Mouse (Mus musculus): ENCODE results near the gene Cited2. TPM values are rescaled to one million over a fixed set of nuclear protein-coding genes. Genes with fewer than 3 reads are reported as not detected.
A peak's percentile ranks its signal among the peaks of the same experiment; 100 is the strongest.

The Cited2 gene
- total RNA-seq (2022): 10 to 100 TPM; 30.2 to 66.6 (median 41.0) TPM

GRCm38 (mm10) chr10:17722653-17723410 lies at the start of gene Cited2:
Gene Cited2, plus strand, starts transcription at chr10:17723218.
- DNase-seq (ENCODE audit: low spot score in 2 of 2): peak; percentile 96

GRCm38 (mm10) chr10:17674454-17674853 lies 48.6 kb upstream of the Cited2 start:
- no peak for DNase-seq (ENCODE audit: low spot score in 2 of 2)

GRCm38 (mm10) chr10:17674869-17675268 lies 48.1 kb upstream of the Cited2 start:
- DNase-seq (ENCODE audit: low spot score in 2 of 2): no peak

- no peak for DNase-seq (ENCODE audit: low spot score in 2 of 2)
These were observed 46.6 kb upstream of the Cited2 start for GRCm38 (mm10) chr10:17676464-17676863.

GRCm38 (mm10) chr10:17677308-17677707 lies 45.7 kb upstream of the Cited2 start:
- DNase-seq (ENCODE audit: low spot score in 2 of 2): no peak

GRCm38 (mm10) chr10:17680432-17681382 lies 42.3 kb upstream of the Cited2 start:
- DNase-seq (ENCODE audit: low spot score in 2 of 2): no peak

DNA sequence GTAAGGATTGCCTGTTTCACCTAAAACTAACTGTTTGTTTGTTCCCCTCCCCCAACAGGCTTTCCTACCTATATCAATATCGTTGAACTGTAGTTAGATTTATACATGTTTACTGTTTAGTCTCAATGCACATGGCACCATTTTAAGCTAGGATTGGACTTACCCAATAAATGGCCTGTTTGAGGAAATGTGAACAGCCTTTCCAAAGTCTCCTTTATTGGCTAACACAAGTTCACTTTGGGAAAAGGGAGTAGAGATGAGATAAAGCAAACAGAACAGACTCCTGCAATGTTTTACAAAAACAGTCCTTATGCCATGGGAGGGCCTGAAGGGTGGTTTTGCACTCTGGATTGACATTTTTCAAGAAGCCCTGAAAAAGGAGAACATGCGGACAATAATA lies 41.6 kb upstream of the Cited2 start:
- DNase-seq (ENCODE audit: low spot score in 2 of 2): no peak

GRCm38 (mm10) chr10:17683852-17684428 lies 39.1 kb upstream of the Cited2 start:
- DNase-seq (ENCODE audit: low spot score in 2 of 2): no peak

- DNase-seq (ENCODE audit: low spot score in 2 of 2): no peak
These were observed 33.2 kb upstream of the Cited2 start for GRCm38 (mm10) chr10:17689806-17690205.

DNA sequence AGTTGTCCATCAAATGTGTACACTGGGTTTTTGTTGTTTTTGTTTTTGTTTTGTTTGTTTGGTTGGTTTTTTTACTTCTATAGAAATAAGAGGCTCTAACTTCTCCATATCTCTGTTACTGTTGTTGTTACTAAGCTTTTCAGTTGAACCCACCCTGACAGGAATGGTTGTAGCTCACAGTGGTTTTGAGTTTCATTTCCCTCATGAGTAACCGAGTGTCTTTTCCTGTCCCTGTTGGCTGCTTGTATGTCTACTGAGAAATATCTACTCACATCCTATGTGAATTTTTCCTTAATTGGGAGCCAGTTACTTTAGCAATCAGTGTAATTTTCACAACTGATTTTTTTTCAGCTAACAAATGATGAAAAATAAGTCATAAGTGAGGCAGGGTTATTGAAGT lies 31.3 kb upstream of the Cited2 start:
- no peak for DNase-seq (ENCODE audit: low spot score in 2 of 2)

DNA sequence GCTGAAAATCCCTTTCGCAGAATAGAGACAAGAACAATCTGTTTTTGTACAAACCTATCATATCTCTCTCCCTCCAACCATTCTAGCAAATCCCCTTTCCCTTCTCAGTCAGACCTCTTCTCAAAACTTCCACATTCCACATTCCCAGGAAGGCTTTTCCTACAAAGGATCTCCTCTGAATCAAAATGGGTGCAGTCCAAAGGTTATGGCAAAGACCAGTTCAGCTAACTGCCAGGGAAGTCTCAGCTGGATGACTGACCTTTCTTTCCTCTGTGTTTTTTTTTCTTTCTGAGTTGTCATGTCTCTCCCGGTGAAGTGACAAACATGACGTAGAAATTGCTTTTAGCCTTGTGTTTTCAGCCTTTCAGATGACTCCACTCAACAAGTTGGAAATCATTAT lies 27.2 kb upstream of the Cited2 start:
- DNase-seq (ENCODE audit: low spot score in 2 of 2): no peak

DNA sequence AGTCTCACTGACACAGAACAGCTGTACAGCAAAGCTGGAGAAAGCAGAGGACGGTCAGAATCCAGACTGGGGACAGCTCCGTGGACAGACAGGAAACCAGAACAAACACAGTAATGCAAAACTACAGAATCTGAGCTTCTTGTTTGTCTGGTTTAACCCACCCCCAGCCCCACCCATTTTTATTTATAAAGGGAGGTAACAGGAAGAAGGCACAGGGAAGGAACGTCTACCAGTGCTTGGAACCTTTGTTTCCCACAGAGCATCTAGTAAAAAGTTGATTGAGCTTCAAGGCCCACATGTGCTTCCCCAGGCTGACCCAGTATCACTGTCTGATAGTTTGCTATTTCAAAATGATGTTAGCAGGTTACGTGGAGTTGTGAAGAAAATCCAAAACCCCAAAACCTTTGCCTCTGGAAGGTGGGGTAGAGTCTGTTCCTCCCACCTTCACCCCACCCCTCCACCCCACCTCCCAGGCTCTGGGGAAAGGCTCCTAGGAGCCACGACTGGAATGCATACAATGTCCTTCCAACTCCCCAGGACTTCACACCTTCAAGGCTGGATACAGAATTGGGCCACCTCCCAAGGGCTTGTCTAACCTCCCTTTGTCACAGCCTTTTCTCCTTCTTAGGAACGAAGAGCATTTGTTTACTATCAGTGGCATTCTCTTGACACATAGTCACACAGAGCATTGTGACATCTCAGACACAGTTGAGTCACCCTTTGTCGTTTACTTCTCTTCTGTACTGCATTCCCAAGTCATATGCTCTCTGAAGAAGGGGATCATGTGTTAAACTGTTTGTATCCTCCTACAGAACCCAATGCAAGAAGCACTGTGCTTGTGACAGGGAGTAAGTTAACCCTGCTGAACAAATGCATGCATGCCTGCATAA lies 25.4 kb upstream of the Cited2 start:
- DNase-seq (ENCODE audit: low spot score in 2 of 2): no peak

- DNase-seq (ENCODE audit: low spot score in 2 of 2): no peak
These were observed 17.5 kb upstream of the Cited2 start for GRCm38 (mm10) chr10:17705466-17705973.

GRCm38 (mm10) chr10:17710753-17711152 lies 12.3 kb upstream of the Cited2 start:
- no peak for DNase-seq (ENCODE audit: low spot score in 2 of 2)

DNA sequence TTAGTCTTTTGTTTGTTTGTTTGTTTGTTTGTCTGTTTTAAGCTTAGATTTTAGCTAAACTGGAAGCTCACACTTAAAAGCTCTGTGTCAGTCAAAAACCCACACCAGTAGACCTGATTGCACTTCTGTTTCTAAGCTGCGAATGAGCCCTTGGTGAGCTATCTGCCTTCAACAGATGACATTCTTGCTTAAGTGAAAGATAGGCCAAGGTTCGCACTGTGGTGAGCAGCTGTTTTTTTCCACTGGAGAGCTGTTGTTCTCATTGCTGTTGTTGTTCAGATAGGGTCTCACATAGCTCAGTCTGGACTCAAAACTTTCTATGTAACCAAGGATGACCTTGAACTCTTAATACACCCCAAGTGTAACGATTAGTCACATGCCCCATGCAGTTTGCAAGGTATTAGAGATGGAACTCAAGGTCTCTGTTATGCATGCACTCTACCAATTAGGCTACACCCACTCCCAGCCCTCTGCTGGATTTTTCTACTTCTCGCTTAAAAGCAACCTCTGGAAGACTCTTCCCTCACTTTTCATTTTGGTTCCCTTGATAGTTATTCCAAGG lies 3.9 kb upstream of the Cited2 start:
- no peak for DNase-seq (ENCODE audit: low spot score in 2 of 2)

GRCm38 (mm10) chr10:17719646-17720045 lies 3.4 kb upstream of the Cited2 start:
- no peak for DNase-seq (ENCODE audit: low spot score in 2 of 2)

DNA sequence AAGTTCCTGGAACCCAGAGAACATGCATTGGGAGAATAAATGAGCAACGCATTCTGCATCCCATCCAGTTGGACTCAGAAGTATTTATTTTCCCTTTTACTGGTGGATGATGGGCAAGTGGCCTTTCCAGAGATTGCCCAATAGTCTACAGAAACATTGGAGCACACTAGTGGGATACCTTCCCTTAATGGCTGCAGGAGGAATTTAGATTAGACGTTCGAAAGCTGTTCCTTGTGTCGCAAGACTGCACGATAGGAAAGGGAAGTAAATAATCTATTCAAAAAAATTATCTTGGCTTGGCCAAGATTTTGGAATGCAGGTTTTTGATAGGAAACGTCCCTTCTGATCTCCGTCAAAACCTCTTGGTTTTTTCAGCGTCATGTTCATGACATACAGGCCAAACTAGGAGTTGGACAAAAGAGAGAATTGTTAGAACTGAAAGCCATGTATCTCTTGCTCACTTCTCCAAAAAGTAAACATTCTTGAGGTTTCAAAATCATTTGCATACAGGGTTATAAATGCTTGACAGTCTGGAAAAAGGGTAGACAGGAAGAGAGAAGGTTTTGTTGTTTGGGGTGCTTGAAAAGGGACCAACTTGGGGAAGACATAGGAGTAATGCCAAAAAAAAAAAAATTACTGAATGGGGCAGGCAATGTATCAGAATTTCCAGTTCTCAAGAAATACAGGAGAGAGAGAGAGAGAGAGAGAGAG lies 2.0 kb upstream of the Cited2 start:
- DNase-seq (ENCODE audit: low spot score in 2 of 2): no peak

GRCm38 (mm10) chr10:17721602-17722121 lies 1.4 kb upstream of the Cited2 start:
- peak in 1 of 2 experiments; percentile 33 for DNase-seq (ENCODE audit: low spot score in 2 of 2)

GRCm38 (mm10) chr10:17722158-17722557 lies 860 bp upstream of the Cited2 start:
- peak; percentile 92 to 95 for DNase-seq (ENCODE audit: low spot score in 2 of 2)

All from gastrocnemius, adult 8-10 months (tissue).